Mouse (Mus musculus) spleen, adult 12 weeks (tissue): ENCODE measurements around the gene Creb5.

ENCODE experiments used
- DNase-seq: peaks from one replicate; pipeline ENCODE4 v3.0.0; 2022; ENCODE audit warnings: low spot score

The Creb5 gene

DNA sequence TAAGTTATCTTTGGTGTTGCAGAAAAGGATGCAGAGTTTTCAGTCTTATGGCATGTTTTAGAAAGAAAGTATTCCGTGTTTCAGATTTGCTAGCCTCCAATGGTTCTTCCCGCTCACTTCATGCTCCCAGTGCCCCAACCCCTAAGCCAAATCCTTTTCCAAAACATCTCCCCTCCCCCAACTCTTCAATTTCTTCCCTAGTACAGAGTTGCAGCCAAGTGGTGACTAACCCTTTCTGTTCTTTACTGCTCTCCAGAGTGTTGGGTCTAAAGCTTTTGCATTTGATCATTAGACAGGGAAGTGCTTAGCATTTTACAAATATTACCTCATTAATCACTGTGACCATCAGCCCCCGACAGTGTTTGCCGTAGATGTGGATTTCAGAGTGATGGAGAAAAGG, 142.8 kb downstream of the Creb5 start:
- DNase-seq, result no peak

DNA sequence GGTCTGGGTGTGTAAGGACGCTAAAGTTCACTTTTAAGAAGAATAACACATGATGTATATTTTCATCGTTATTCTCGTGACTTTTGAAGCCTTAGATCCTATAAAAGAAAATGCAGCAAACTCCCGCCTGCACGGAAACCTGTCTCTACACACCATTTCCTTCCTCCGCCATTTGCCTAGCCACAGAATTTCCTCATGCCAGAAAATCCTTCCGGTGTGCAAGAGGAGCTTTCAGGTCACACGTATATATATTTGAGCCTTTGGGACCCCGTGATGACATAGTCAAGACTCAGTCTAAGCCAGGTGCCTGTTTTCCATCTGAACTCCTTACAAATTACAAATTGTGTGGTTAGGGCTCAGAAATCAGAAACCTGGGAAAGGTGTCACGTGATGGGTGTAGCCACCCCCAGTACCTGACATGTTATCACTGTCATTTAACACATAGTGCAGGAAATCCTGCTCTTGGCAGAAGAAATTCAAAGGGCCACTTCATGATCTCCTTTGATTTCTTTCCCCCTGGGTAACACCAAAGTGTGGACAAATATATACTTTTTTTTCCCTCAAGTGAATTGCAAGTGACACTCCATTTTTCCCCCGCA, 158.9 kb downstream of the Creb5 start:
- no peak for DNase-seq

DNA sequence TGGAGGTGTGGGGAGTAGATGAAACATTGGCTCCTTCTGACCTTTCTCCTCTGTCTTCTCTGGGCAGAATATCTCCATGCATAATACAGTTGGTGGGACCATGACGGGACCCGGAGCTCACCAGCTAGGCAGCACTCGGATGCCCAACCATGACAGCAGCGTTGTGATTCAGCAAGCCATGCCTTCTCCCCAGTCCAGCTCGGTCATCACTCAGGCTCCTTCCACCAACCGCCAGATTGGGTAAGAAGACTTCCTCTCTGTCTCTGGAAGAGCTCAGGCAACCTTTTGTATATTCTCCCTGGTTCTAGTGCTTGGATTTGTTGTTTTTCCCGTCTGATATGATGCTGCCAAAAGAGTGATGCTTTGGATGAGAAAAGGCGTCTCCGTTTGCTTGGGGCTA, 160.4 kb downstream of the Creb5 start:
- DNase-seq, result no peak

DNA sequence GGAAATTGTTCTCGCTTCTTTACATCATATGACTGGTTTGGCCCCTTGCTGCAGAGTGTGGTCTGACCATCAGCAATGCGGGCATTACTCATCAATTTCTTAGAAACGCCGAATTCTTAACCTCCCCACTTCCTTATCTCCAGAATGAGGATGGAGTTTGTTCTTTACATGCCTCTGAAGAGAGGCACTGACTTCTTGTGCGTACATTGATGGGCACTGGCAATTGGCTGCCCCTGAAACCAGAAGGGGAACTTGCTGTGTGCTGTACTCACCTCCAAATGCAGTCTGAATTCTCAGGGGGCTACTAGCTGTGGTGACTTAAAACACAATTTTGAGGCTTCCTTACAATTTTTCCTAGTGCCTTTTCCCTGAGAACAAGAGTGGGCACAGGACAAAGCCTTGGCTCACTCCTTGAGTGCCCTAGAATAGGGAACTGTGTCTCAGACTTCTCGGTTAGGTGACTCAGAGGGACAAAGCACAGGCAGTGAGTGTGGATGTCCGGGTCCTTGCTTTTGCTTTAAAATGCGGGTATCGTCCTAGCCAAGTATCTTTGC, 161.3 kb downstream of the Creb5 start:
- no peak for DNase-seq

DNA sequence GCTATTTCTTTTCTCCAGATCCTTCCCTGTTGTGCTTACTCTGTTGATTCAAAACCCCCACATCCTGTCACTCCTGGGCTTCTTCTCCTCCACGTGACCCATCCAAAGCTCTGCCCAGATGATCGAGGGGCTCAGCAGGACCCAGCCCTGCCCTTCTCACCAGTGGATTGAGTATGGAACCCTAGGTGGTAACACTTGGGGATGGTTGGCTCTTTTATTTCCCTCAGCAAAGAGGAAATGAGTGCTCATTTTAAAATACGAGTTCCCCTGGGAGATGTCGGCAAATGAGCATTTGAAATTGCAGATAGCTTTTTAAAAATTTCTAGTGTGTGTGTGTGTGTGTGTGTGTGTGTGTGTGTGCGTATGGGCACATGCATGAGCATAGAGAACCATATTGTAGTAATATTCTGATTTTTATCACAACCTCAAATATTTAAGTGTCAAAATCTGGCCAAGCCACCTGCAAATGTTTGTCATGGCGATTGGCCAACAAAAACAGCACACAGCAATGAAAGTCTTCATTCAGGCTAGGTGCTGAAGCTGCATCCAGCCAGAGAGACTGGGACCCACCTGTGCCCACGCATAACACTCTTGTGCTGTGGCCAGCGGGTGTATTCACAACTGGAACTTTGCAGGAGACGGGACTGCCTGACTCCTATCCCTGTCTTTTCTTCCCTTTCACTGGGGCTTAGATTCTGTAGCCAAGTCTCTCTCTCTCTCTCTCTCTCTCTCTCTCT, 162.5 kb downstream of the Creb5 start:
- DNase-seq, result no peak

DNA sequence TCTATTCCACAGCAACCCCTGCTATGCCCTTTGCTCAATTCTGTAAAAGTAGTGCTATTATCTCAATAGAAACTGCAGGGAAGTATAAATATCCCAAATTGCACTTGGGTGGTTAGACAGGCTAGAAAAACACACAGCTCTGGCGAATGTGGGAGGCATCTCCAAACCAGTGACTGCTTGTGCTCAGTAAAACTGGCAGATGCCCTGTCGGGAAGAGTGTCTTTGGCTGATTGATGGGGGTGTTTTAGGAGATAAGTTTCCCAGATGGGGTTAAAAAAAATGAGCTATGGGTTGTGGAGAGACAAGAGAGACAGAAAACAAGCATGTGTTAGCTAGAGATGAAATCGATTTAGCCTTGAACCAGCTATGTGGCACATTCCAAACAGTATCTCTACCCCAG, 163.4 kb downstream of the Creb5 start:
- DNase-seq, result no peak

DNA sequence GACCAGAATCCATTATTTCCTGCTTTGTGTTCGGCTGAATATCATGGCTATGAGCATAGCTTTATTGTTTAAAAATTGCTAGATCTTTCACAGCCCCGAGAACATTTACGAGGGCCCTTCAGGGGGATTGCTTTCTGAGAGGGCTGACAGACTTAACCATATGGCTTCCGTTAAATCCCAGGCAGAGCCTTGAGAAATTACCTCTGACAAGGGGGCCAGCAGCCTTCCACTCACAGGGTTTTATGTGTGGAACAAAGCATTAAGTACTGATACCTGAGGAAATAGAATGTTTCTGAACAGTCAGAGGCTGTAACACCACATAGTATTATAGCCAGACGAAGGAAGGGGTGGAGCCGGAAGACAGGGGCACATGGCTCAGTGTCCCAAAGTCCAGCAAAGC, 165.2 kb downstream of the Creb5 start:
- DNase-seq, result no peak

DNA sequence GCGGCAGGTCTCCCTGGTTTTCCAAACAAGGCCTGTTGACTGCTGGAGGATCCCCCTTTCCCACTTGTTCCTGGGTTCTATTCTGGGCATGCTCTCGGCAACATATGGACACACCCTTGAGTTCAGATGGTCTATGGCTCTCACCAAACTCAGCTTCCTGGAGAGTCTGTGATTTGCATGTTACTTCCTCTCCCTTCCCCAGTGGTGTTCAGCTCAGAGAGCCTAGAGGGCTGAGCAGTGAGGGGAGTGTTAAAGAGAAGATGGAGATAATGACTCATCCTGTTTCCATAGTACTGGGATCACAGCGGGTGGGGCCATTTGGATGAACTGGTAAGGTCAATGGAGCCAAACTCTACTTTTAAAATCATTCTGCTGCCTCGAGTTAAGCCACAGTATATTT, 168.4 kb downstream of the Creb5 start:
- no peak for DNase-seq

DNA sequence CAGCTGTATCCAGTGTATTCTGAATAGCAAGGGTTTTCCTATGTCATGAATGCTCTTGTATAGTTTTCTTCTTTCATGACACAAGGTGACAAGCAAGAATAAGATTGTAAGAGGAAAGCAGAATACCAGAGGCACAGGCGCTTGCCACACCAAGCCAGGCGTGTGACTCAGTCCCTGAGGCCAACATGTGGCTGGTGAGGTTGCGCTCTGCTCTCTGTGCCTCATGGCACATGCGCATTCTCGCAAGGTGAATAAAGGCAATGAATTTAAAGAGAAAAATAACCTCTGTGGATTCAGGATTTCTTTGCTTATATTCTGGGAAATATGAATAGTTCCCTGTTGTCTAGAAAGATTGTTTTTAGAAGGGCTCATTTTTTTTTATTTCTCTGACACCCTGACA, 169.0 kb downstream of the Creb5 start:
- no peak for DNase-seq

DNA sequence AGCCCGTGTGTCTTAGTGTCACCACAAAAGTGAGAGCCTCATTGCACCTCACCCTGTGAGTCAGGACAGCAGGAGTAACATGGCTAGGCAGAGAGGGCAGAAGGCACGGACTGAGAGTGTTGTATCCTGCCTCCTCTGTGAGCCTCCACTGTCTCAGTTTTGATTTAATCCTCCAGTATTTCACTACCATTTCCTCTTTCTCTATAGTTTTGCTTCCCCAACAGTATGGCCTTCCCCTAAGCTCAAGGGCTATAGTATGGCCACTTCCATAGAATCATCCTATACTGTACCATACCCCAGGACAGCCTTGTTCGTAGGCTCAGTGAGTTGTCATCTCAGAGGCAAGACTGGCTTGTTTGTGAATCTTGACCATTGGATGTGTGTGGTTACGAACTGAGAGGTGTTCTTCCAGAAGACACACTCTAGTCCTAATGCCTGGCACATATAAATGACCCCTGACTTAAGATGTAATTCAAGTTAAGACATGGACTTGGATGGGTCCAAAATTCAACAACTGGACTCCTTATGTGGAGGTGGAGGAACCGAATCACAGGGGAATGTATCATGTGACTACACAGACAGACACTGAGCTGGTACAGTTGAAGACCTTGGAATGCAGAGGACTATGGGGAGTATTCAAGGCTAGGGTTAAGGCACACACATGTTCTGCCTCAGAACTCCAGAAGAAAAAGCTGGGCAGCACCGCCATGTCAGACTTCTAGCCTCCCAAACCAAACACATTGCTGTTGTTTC, 173.1 kb downstream of the Creb5 start:
- no peak for DNase-seq

DNA sequence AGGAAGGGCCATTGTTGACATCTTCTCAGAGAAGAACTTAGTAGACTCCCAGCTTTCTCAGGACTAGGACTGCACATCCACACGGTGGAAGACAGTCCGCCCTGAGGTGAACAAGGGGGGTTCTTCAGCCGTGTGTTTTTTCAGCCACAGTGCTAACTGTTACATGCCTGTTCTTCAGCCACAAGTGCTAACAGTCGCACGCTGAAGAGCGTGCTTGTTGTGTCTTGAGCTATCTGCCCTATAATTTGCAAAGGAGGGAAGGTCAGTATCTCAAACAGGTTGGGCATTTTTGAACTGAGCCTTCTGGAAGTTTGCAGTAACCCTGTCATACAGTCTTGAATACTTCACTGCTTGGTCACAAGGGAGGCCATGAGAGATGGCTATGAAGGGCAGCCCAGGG, 174.0 kb downstream of the Creb5 start:
- DNase-seq, result no peak

DNA sequence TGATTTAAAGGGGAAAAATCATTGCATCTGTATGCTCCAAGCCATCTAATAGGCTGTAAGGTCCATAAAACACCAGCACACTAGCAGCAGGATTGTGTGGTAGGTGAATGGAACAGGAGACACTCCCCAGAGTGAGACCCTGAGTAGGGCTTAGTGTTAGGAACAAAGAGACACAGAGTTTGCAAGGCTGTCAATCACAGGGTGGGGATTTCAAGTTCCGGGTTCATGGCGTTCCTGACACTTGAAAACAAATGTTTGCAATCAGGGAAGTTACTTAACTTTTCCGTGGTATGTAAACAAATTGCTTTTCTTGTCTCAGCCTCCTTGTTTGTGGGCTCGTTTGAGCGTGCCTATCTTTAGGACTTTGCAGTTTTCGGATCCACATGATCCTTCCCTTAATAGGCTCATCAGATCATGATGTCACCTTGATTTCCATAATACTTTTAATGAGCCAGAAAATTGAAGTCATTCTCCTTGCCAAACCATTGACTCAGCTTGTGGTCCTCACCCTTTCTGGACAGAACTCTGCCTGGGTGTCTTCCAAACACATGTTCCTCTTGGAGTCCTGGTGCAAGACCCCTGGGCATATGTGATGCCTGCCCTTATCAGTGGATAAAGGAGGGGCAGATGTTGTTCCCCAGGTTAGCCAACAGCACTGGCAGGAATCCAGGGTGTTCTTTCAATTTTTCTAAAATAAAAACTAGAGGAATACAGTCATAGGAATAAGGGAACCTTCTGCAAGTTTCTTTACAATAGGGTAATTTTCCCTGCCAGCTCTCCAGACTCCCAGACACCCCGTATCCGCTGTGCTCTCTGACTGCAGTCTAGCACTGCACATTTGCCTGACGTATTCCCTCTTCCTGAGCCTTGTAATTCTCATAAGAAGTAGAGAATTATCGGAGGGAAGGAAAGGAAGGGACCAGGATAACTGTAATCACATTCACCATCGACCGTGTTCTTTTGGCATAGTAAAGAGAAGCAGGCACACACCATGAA, 175.0 kb downstream of the Creb5 start:
- DNase-seq, result no peak

DNA sequence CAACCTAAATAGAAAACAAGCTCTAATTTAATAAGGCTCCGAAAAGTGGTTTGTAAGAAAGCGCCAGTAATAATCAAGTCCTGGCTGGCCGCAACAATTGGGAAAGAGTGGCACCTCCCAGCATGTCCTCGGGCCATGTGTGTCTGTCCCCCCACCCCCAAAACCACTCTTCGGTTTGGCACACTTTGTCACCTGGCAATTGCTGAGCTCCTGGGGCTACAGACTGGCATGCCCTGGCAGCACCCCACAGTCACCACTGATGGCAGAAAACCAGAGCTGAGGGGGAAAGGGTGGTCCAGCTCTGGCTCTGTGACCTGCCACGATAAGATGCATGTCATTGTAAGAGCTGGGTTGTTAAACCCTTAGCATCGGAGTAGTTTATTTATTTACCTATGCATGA, 175.7 kb downstream of the Creb5 start:
- no peak for DNase-seq

DNA sequence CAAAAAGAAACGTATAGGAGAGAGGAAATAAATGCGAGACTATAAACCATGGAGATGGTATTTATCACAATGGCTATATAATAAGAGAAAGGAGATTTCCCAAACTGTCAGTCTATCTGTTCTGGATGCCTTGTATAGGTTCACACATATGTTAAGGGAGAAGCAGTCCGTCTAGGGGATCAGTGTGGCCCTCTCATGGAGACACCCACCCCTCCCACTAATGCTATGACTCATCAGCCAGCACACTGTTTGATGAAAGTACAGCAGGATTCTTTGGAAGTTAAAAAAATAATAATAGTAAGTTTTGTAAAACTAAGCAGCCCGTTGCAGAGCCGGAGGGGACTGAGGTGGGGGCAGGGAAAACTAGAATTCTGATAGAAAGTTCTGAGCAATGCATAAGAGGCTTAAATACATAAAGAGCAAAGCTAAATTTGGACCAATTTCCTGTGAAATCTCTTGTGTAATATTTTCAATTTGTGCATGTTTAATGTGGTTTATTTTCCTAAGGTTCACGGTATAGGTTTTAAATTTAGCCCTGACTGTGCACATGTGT, 176.3 kb downstream of the Creb5 start:
- no peak for DNase-seq

DNA sequence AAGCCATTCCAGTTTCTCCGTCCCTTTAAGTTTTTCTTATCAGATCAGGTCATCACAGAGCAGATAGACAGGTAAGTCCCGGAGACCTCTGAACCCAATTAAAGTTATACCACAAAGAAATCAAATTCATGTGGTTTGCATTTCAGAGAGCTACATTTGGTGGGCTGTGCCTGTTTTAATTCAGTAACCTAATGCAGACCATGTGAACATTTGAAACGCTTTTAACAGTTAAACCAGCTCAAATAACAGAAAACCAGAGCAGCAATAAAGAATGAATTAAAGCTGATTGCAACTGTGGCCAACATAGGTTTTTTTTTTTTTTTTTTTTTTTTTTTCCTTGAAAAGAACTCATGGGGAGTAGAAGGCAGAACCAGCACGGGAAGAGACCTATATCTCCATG, 182.1 kb downstream of the Creb5 start:
- no peak for DNase-seq

DNA sequence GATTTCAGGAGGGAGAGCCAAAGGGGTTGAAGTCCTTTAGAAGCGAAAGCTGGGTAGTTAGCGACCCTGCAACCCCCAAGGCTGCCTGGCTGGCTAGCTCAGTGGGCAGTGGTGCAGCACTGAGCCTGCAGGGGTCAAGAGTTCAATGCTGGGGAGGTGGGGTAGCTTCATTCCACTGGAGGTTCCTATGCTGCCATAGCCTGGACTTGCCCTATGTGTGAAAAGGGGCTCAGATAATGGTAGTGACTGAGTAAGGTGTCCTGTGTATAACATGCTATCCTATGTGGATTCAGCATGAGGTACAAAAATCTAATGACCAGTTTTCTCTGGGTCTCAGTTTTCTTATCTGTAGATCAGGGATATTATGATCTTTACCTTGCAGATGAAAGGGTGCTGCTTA, 182.6 kb downstream of the Creb5 start:
- no peak for DNase-seq

DNA sequence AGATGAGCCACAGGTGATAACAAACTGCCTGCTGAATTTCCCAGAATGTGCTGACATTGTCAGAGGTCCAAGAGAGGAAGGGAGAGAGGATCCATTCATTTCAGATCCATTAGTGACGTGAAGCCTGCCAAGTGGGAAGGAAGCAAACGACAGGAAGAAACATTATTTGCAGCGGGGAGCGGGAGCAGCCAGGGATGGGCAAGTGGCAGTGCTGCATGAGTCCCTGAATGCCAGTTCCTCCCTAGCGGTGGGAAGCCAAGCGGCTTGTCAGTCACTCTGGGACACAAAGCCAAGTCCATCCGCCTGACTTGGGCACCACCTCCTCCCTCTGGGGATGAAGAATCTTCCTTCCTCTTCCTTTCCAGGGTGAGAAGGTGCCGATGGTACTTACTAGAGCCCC, 183.5 kb downstream of the Creb5 start:
- DNase-seq, result no peak

DNA sequence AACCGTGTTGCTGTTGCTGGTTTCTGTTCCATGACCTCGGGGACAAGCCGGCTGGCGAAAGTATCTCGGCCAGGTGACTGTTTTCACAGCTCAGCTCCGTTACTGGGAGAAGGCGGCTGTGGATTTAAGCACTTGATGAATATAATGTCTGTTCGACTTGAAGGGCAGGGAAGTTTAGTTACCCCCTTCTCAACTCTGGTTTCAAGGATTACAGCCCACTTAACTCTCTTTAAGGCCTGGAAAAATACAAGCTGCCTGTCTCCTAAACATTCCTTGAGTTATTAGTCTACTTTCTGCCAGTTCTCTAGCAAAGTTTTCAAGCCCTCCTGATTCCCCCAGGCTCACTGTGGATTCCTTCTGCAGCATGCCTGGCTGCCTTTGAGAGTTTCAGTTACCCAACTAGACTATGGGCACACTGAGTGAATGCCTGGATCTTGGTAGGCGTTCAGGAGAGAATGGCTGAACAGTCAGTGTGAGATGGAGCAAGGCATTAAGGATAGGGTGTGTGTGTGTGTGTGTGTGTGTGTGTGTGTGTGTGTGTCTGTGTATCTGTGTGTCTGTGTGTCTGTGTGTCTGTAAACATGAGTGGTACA, 184.0 kb downstream of the Creb5 start:
- DNase-seq, result no peak

DNA sequence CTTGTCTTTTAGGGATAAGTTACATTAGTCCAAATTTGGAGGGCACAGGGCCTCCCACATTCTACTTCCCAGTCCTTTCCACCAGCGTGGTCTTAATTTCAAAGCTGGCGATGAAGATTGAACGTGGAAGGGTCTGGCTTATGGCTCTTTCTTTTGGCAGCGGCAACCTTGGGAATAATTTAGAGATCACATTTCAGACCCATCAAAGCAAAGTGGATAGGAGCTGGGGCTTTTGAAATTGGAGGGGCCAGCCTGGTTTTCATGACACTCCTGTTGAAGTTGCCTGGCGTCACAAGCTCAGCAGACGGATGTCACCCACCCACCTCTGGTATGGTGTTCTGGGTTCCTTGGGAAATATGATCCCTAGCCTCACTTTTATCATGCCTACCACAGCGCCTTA, 185.7 kb downstream of the Creb5 start:
- DNase-seq, result no peak

DNA sequence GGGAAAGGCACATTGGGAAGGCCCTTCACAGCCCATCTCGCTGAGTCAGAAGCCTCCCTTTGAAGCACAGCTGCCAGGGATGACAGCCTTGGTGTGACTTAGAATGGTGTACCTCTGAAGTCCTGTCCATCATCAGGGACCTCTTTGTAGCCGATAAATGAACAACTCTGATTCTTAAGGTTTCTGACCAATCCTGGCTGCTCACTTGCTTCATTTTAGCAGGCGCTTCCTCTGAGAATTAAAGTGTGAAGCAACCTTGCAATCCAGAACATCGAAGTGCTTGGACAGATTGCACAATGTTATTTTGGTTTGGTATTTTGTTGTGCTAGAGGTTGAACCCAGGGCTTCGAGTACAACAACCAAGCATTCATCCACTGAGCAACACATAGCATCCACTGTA, 190.4 kb downstream of the Creb5 start:
- DNase-seq, result no peak

DNA sequence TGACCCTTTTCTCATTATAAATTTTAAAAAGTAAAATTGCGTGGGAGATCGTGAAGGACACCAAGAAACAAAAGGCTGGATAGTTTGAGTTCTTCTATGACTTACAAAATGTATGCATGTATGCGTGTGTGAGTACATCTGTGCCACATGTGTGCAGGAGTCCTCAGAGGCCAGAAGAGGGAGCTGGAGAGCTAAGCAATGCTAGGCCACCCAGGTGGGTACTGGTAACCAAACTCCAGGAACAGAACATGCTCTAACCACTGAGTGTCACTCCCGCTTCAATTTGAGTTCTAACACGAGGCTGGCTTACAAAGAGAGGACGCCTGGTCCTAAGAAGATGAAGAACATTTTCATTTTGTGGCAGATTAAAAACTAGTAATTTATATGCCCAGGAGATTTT, 203.8 kb downstream of the Creb5 start:
- DNase-seq, result no peak
